Mouse (Mus musculus): Measurements from ENCODE around the gene Fgf22.
"Not testable (repeated sequence)": the region's sequence is repeated elsewhere in the genome, so short reads cannot be mapped to it uniquely, and the experiment has no call there.

Gene Fgf22

DNA sequence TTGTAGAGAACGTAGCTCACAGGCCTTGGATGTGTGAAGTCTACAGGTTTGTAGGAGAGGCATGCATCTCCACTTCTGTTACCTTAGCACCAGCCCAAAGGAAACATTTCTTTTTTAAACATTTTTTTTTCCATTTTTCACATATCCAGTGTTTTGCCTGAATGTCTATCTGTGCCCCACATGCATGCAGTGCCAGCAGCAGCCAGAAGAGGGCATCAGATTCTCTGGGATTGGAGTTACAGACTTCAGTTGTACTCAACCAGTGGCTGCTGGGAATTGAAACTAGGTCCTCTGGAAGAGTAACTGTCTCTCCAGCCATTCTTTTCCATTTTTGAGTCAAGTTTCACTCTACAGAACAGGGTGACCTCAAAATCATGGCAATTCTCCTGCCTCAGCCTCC, 22.4 kb upstream of the Fgf22 start:
- DNase-seq (ENCODE audit: low read depth, low spot score), result no peak

DNA sequence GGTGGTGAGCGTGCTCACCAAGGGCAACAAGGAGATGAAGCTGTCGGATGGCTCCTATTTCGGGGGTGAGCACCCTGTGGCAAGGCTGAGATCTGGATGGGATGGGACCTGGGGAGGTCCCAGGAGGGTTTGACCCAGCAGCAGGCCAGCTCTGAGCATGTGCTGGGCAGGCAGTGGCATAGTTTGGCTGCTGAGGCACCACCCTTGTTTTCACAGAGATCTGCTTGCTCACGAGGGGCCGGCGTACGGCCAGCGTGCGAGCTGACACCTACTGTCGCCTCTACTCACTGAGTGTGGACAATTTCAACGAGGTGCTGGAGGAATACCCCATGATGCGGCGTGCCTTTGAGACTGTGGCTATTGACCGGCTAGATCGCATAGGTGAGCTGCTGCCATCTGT, 21.0 kb upstream of the Fgf22 start:
- DNase-seq (ENCODE audit: low read depth, low spot score), result no peak

DNA sequence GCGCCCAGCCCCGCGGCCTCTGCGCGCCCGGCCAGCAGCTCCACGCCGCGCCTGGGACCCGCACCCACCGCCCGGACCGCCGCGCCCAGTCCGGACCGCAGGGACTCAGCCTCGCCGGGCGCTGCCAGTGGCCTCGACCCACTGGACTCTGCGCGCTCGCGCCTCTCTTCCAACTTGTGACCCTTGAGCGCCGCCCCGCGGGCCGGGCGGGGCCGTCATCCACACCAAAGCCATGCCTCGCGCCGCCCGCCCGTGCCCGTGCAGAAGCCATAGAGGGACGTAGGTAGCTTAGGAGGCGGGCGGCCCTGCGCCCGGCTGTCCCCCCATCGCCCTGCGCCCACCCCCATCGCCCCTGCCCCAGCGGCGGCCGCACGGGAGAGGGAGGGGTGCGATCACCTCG, 19.5 kb upstream of the Fgf22 start:
- DNase-seq (ENCODE audit: low read depth, low spot score), result no peak

DNA sequence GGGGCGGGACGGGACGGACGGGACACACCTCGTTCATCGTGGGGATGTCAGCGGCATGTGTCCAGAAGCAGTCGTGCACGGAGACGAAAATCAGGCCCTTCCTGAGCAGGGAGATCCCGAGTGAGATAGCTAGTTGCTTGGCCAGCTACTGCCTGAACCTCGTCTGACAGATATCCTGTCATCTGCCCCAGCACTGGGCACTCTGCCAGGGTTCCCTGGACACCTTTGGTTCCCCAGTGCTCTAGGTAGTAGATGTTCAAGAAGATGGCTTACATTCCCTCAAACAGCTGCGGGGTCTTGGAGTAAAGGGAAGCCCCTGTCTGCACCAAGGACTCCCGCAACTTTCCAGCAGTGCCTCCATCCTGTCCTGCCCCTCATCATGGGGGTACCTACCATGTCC, 18.2 kb upstream of the Fgf22 start:
- no peak for DNase-seq (ENCODE audit: low read depth, low spot score)

DNA sequence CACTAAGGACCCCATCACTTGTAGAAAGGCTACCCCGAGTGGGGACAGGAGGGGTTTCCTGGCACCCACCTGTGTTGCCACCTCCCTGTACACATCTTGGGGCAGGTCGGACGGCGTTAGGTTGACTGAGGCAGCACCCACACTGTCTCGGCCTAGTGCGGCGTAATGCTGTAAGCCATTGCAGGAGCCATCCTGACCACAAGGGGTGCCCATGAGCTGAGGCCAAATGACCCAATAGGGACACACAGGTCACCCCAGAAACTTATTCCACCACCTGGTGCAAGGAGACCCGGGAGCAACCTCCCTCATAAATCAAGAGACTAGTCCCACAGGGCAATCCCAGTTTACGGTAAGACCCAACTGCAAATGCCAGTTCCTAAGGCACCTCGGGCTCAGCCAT, 16.6 kb upstream of the Fgf22 start:
- no peak for DNase-seq (ENCODE audit: low read depth, low spot score)

DNA sequence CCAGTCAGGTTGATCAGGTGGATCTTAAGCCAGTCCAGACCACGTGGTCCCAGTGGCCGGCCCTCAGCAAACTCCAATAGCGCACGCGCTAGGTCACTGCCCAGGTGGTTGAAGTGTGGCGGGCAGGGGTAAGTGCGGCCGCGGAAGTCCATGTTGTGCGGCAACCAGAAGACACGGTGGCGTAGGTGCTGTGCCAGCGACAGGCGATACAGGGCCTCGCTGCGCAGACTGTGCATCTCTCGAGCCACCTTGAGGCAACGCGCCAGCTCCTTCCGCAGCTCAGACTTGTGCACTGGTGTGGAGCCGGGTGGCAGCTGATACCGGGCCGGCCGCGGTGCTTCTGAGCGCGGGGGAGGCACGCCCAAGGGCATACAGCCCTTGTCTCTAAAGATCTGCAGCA, 15.6 kb upstream of the Fgf22 start:
- no peak for DNase-seq (ENCODE audit: low read depth, low spot score)

DNA sequence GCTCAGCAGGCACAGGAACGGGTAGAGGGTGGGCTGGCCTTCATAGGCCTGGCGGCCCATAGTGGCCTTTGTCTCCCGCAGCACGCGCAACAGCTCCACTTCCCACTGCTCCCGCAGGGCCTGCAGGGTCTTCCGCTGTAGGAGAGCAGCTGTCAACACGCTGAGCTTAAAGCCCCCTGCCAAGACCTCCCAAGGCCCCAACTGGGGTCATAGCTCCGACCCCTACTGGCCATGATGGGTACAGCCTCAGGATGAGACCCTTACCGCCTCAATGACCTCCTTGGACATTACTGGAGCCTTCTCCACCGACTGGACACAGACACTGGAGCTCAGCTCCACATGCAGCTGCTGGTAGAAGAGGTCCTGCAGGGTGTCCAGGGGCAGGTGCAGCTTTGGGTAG, 14.0 kb upstream of the Fgf22 start:
- DNase-seq (ENCODE audit: low read depth, low spot score), result no peak

DNA sequence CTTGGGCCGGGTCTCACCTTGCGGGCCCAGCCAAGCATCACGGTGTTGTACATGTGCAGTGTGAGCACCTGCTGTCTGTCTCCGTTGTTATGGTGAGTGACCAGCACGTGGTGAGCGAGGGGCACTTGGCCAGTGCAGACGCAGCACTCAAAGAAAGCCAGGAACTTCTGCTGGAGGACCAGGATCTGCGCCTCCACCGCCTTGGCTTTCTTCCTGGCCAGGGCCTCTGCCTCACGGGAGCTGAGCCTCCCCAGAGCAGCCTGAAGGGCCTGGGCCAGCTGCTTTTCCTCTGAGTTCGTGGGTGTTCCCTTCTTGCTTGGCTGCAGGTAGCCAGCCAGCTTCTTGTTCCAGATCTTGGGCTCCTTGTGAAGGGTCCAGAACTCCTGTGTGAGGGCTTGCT, 11.7 kb upstream of the Fgf22 start:
- no peak for DNase-seq (ENCODE audit: low read depth, low spot score)

DNA sequence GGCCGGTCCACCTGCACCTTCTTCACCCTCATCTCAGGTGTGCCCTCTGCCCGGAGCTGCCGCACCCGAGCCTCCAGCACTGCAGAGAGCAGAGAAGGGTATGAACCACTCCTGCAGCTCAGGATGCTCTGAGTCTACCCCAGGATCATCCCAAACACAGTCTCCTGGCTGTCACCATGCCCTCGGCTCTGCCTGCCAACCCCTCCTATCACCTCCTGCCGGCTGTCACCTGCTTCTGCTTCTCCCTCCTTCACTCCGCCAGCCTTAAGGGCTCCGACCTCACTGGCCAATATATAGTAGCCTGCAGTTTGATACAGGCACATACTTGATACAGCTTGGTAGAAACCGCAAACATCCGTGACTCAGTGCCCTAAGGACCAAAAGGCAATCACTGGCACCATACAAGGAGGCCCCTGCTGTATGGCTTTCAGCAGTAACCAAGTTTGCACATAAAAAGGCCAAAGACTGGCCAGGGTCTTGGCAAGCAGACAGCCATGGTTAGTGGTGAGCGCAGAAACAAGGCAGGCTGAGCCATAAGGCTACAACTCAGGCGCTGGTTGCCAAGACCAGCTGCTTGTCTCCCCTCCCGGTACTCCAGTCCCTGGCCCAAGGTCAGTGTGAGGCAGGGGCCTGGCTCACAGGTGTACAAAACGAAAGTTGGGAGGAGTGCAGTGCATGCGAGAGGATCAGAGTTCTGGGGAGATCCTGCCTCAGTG, 11.1 kb upstream of the Fgf22 start:
- no peak for DNase-seq (ENCODE audit: low read depth, low spot score)

DNA sequence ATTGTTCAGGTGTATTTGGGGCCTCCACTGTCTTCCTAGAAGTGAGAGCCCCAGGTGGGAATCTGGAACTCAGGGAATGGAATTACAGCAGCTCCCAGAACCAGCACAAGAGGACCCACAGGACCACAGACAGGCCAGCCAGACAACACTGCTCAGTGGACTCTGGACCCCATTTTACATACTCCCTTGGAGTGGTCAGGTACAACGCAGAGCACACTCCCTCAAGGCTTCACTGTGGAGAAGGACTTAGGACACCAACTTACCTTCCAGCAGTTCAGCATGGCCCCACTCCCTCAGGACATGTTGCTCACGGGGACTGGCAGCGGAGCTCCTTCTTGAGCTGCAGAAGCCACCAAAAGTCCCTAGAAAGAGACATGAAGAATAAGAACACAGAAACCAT, 9.5 kb upstream of the Fgf22 start:
- DNase-seq (ENCODE audit: low read depth, low spot score), result no peak

DNA sequence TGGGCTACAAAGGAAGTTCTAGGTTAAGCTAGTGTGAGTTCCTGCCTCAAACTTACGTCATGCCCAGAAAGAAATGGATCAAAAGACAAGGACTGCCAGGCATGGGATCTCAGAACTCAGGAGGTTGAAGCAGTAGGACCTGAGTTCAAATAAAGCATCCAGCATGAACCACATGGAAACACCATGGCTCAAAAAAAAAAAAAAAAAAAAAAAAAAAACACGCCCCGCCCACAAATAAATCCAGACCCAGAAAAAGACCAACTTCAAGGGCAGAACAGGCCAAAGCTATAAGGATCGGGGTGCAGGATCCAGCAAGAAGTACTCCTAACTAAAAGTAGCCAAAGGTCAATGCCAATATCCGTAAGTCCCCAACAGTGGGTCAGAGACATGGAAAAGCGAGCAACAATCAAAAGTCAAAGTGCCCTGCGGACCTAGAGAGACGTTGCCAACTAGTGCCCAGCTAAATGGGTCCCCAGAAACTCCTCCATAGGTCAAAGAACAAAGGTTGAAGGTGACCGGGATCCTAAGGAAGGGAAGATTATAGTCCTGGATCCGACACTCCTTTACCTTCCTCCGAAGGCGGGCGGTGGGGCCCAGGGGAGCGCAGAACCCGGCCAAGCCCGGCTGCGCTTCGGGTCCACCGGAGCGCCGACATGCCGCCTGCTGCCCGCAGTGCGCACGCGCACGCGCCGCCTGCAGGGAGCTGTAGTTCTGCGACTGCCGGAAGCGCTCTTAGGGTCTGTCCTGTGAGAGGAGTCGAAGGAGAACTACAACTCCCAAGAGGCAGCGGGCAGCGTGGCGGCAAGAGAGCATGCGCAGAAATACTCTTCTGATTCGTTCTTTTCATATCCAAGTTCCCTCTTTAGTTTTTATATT, 8.7 kb upstream of the Fgf22 start, which contains the start of gene Polrmt:
TSS of gene Polrmt (minus strand) at position 684 of the 876 bp plus-strand sequence.
- peak; percentile 99 for DNase-seq (ENCODE audit: low read depth, low spot score)

DNA sequence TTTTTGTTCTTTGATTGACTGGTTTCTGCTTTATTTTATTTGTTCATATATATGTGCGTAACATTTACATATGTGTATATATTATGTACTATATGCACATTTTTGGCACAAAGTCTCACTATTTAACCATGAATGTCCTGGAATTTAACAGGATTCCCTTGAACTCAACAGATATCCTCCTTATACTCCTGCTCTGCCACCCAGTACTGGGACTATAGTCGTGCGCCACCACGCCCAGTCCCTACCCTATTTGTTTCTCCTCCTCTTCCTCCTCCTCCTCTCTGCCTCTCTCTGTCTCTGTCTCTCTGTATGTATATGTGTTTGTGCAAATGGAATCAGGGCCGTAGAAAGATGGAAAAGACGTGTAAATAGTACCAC, 8.1 kb upstream of the Fgf22 start:
- DNase-seq (ENCODE audit: low read depth, low spot score), result no peak

DNA sequence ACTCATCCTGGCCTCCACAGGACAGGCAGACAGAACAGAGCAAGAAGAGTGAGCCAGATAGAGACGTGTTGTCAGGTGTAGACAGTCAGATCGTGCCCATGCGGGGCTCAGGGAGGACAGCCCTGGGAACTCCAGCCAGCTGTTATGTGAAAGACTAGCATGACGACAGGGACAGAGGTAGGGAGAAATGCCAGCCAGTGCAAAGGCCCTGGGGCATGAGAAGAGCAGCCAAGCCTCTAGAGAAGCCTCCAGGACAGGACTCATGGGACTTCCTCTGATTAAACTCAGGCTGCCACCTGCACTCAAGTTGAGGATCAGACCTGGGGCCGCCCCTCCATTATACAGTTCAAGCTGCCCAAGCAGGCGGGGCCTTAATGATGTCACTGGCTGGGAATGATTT, 6.4 kb upstream of the Fgf22 start:
- DNase-seq (ENCODE audit: low read depth, low spot score), result no peak

DNA sequence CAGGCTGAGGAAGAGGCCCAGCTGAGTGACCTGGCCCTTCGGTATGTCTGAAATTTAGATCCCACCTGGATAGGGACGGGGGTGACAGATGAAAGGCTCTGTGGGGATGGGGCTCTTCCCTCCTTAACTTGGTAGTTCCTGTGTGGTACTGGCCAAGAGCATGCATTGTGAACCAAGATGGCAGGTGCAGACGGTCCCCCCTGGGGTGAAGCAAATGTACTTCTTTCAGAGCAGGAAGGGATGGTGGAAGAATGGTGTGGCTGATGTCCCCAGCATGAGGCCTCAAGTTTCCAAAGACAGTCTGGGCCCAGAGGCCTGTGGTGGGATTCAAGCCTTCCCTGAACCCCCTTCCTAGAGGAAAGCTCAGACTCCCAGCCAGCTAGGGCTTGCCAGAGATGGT, 978 bp downstream of the Fgf22 start:
- no peak for DNase-seq (ENCODE audit: low read depth, low spot score)

DNA sequence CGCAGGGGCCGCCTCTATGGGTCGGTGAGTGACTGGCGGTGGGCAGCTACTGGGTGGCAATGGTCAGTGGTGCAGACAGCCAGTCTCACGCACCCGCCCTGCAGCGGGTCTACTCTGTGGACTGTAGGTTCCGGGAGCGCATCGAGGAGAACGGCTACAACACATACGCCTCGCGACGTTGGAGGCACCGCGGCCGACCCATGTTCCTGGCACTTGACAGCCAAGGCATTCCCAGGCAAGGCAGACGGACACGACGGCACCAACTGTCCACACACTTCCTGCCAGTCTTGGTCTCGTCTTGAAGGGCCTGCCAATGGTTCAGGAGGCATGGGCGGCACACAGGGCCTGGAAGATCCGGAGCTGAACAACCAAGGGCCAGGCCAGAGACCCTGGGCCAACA, 1.8 kb downstream of the Fgf22 start:
- no peak for DNase-seq (ENCODE audit: low read depth, low spot score)

DNA sequence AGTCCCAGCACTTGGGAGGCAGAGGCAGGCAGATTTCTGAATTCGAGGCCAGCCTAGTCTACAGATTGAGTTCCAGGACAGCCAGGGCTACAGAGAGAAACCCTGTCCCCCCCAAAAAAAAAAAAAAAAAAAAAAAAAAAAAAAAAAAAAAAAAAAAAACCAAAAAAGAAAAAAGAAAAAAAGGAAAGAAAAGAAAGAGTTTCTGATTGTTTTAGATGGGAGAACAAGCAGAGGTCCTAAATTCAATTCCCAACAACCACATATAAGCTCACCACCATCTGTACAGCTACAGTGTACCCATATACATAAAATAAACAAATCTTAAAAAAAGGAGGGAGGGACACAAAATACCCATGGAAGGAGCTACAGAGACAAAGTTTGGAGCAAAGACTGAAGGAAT, 4.8 kb downstream of the Fgf22 start:
- DNase-seq (ENCODE audit: low read depth, low spot score), result not testable (repeated sequence)

DNA sequence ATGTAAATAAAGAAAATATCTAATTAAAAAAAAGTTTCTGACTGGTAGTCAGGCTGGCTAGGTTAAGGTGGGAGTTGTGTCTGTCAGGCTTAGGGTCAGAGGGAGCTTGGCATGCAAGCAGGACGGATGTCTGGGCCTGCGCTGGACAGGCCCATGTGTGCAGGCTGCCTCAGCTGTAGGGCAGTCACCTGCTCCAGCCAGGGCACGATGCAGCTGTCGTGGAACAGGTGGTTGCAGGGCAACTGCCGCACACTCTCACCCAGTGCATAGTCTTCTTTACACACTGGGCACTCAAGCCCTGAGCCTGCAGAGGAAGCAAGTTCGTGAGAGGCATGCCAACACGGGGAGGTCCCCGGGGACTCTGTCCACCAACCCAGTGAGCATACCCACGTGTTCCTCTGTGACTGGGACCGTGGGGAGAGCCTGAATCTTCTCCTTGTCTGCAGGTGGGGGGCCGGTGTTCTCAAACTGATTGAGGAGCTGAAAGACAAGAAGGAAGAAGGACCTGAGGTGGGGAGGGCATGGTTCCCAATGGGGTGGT, 5.8 kb downstream of the Fgf22 start:
- DNase-seq (ENCODE audit: low read depth, low spot score), result no peak

DNA sequence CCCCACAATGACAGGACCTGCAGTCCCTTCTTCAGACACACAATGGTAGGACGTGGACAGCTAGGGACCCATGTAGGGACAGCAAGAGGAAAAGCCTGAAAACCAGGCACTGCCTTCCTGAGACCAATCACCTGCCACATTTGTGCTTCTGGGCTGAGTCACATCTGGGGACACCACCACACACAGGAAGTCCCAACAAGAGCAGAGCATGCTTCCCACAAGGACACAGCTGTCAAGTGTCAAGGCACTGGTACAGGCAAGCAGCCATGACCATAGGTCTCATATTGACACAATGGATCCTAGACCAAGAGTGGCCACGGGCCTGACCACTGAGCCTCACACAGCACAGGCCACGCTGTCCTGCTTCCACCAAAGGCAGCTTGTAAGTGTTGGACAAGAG, 8.0 kb downstream of the Fgf22 start:
- DNase-seq (ENCODE audit: low read depth, low spot score), result no peak

DNA sequence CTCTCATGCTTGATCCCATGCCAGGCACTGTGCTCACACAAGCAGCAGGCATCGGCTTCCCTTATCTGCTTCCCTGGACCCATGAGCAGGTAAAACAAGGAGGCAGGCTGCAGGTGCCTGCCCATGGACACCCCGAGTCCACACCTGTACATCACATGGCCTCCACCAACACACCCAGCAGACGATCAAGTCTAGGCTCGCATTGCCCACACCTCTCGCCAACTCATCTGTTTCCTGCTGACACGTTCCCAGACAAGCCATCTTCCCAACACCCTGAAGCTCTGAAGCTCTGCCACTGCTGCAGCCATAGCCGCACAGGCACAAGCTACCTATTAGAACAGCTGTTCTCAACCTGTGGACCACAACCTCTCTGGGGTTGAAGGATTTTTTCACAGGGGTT, 9.4 kb downstream of the Fgf22 start:
- DNase-seq (ENCODE audit: low read depth, low spot score), result no peak

DNA sequence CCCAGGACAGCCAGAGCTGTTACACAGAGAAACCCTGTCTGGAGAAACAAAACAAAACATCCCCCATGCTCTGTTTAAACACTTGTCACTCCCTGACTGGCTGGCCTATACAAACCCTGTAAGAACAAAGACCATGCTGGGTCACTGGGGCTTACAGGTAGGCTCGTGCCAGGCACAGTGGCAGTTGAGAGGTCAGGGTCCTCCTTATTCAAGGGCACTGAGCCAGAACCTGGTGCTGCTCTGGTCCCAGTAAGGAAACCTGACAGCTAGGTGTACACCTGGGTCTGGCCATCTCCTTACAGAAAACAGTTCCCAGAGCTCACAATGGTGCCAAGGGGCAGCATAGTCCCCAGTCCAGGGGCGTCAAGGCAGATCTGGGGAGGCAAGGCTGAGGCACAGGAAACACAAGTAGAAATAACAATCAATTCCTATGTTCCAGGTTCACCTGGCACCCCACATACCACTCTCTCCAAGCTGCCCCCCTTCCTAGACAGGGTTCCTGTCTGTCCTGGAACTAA, 10.4 kb downstream of the Fgf22 start:
- DNase-seq (ENCODE audit: low read depth, low spot score), result no peak

DNA sequence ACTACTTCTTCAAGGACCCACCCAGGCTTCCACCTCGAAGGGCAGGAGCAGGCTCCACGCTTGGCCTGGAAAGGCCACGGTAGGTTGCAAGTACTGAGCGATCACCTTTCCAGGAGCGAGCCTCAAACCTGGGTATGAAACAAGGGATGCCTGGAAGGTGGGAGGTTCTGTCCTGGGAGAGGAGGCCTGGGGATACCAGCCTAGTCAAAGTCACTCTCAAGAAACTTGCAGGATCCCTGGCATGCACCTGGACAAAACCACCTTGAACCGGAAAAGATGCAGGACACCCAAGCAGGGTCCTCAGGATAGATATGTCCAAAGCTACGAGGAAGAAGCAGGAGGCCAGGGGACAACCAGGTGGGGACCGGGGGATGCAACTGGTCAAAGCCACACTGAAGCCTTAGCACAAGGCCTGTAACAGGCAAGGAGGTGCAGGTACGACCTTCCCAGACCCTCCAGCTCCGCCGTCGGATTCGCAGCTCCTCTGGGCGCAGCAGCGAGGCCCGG, 11.2 kb downstream of the Fgf22 start:
- DNase-seq (ENCODE audit: low read depth, low spot score), result no peak

DNA sequence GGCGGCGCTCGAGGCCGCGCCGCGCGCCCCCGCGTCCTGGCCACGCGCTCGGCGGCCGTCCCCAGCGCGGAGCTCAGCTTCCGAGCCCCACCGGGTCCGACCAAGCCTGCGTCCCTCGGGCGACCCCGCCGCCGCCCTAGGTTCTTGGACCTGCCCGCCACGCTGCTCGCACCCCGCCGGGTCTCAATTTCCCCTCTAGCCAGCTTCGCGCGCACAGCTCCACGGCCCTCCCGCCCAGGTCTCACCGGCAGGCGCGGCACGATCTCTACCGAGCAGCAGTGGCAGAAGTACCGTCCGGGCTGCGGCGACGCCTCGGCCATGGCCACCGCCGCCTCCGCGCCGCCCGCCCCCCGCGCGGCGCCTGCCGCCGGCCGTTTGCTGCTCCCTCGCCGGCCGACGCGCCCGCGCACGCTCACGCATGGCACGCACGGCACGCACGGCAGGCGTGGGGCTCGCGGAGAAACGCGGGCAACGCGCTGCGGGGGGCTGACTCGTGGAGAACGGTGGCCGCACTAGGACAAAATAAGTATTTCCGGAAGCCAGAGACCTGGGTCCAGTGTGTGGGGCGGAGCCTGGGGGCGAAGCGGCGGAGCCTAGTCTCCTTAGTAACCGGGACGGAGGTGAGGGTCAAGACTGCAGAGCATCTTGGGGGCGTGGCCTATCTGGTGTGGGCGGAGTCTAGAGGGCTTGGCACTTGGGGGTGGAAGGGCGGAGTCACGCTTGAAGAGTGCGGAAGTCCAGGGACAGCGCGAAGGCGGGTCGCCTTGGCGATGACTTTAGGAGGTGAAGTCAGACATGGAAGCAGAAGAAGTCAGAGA, 11.8 kb downstream of the Fgf22 start, which contains the start of gene Rnf126:
TSS of gene Rnf126 (minus strand) at position 445 of the 818 bp plus-strand sequence.
- DNase-seq (ENCODE audit: low read depth, low spot score), result peak; percentile 100

All from skeletal muscle tissue, adult 2 months (tissue).